Mouse (Mus musculus) E14TG2a.4 (cell line): ENCODE data around the gene Psmd8.

Experiments
- CTCF ChIP-seq: conservative IDR thresholded peaks from 2 replicates; pipeline ENCODE4 v1.5.1; 2014; ENCODE audit warnings: low read length
- NANOG ChIP-seq: IDR thresholded peaks from 2 replicates; pipeline ENCODE4 v1.6.1; 2014; ENCODE audit warnings: borderline replicate concordance, low read length, mixed read lengths

- TF ChIP-seq CTCF (no peak), NANOG (no peak)
Measured at GRCm38 (mm10) chr7:29134230-29134629, 46.3 kb downstream of the Psmd8 start.
